10 mouse cellular contexts compared by ENCODE assay signal in the genomic region with DNA sequence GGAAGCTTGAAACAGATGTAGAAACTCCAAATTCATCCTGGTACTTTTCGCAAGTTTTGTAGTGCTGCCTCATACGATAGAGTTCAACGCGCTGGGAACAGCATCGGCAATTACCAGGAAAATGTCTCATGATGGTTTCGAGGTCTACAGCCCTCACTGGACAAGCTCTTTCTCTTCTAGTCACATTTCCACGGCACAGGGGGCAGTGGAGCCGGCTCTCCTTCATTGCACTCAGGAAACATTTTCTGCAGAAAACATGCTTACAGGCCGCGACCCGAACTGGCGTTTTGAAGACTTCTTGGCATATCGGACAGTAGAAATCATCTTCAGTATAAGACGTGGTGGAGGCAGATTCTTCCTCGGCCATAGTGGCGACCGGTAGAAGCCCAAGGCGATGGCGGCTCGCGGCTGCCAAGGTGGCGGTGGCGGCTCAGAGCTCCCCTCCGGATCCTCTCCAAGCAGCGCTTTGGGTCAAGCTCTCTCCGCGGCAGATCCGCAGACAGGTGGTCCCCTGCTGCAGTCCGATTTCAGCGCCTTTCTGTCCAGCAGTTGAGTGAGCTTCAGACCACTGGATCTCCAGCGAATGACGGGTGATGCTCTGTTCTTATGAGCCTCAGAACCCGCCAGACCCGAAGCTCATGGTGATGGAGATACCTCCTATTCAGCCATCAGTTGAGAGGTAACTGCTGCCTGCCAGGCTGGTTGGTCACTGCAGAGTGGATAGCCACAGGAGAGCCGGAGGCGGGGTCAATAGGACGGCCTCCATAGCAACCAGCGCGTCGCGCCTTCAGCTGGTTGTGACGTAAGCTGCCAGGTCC. TPM values are rescaled to one million over a fixed set of nuclear protein-coding genes. Genes with fewer than 3 reads are reported as not detected.
DNase-seq lines count a peak whose midpoint lies in the region; ATAC-seq and TF ChIP-seq lines count a peak whose summit lies in the region.
"Had no signal": no experiment of that assay in that cellular context is flagged by ENCODE, and none has a peak within 500 bp of the region (broad histone marks: within the 10 kb centered on the region; RNA-seq: fewer than 3 reads in every experiment).

A gene (minus strand): TSS at position 713 of the 818 bp plus-strand sequence.

- no peak for TF ChIP-seq EP300 in heart, adult 2 months (IDR thresholded peaks at IDR 0.05; ENCODE audit: insufficient read depth, low read depth, low read length)

- peak within 1 kb of the TSS; percentile 61 for H3K4me2 ChIP-seq in forebrain, embryonic 14.5 days (ENCODE audit: low read length)
- peak within 1 kb of the TSS; percentile 61 for H3K4me2 ChIP-seq in limb, embryonic 14.5 days (replicated peaks; ENCODE audit: low read depth, low read length, severe bottlenecking)
- peak within 1 kb of the TSS; percentile 64 for H3K4me2 ChIP-seq in neural tube, embryonic 11.5 days (ENCODE audit: low read depth)

- intact Hi-C loops in heart, adult 2 months (cut with DNase I): no loop called here

- no peak within 1 kb of the TSS for H3K27ac ChIP-seq in heart, adult 2 months
- no peak within 1 kb of the TSS for H3K27ac ChIP-seq in forebrain, embryonic 14.5 days (ENCODE audit: low read depth, low read length)
- H3K27ac ChIP-seq in limb, embryonic 14.5 days (replicated peaks; ENCODE audit: low read depth, low read length): no peak within 1 kb of the TSS
- H3K27ac ChIP-seq in neural tube, embryonic 11.5 days (ENCODE audit: low read depth, low read length): no peak within 1 kb of the TSS

- TF ChIP-seq CTCF in heart, adult 2 months (IDR thresholded peaks at IDR 0.05): no peak

- no peaks in the 10 kb centered on the region for H3K36me3 ChIP-seq in heart, adult 2 months (ENCODE audit: control insufficient read depth, insufficient read depth, low read length)
- H3K36me3 ChIP-seq in forebrain, embryonic 14.5 days (ENCODE audit: control insufficient read depth, insufficient read depth, low read length): no peaks in the 10 kb centered on the region
- H3K36me3 ChIP-seq in limb, embryonic 14.5 days (ENCODE audit: control insufficient read depth, insufficient read depth, low read length): no peaks in the 10 kb centered on the region
- H3K36me3 ChIP-seq in neural tube, embryonic 11.5 days (ENCODE audit: control insufficient read depth, insufficient read depth, low read length): no peaks in the 10 kb centered on the region

- no peak for TF ChIP-seq POLR2A in heart, adult 2 months (IDR thresholded peaks at IDR 0.05; ENCODE audit: insufficient read depth, low read depth, low read length)
- TF ChIP-seq POLR2A in limb, embryonic 14.5 days (IDR thresholded peaks at IDR 0.05; ENCODE audit: borderline replicate concordance, extremely low read depth, insufficient read depth, insufficient read length): no peak

- DNase-seq in heart, adult 2 months: peak; percentile 8 to 16
- DNase-seq in heart, adult 9 months (ENCODE audit: low spot score in 2 of 2): no peak
- peak; percentile 26 for DNase-seq in cerebellum, adult 11 months
- peak; percentile 49 for DNase-seq in forebrain, embryonic 14.5 days (ENCODE audit: low spot score)
- peak; percentile 13 for DNase-seq in induced T-regulatory cell, adult 2 months (ENCODE audit: low read depth)
- DNase-seq in limb, embryonic 14.5 days (ENCODE audit: low spot score): peak; percentile 60
- peak; percentile 53 for DNase-seq in neural tube, embryonic 11.5 days (ENCODE audit: low spot score)
- no peak for DNase-seq in T-cell, adult 2 months (ENCODE audit: low spot score)

- H3K9ac ChIP-seq in heart, adult 2 months (ENCODE audit: low read depth, low read length): no peak within 1 kb of the TSS
- peak within 1 kb of the TSS; percentile 50 for H3K9ac ChIP-seq in forebrain, embryonic 14.5 days (ENCODE audit: low read length)
- 0 out of 2 replicates have a peak within 1 kb of the TSS, but pooled peaks have one; percentile 16 for H3K9ac ChIP-seq in limb, embryonic 14.5 days (ENCODE audit: low read depth, low read length, severe bottlenecking)
- no peak within 1 kb of the TSS for H3K9ac ChIP-seq in neural tube, embryonic 11.5 days (ENCODE audit: low read length)

- peak within 1 kb of the TSS; percentile 4; the same call in 1 of the 2 replicates for H3K4me3 ChIP-seq in heart, adult 2 months
- H3K4me3 ChIP-seq in forebrain, embryonic 14.5 days (ENCODE audit: low read depth, low read length): peak within 1 kb of the TSS; percentile 36
- H3K4me3 ChIP-seq in limb, embryonic 14.5 days (replicated peaks; ENCODE audit: low read length): peak within 1 kb of the TSS; percentile 29
- H3K4me3 ChIP-seq in neural tube, embryonic 11.5 days (ENCODE audit: low read depth, low read length): peak within 1 kb of the TSS; percentile 28

- no peaks in the 10 kb centered on the region for H3K79me2 ChIP-seq in heart, adult 2 months (replicated peaks; ENCODE audit: control insufficient read depth, insufficient read depth, low read length)

- H3K4me1 ChIP-seq in heart, adult 2 months (ENCODE audit: control insufficient read depth, insufficient read depth, low read length): no peaks in the 10 kb centered on the region
- H3K4me1 ChIP-seq in forebrain, embryonic 14.5 days (ENCODE audit: control insufficient read depth, insufficient read depth, low read length): no peaks in the 10 kb centered on the region
- no peaks in the 10 kb centered on the region for H3K4me1 ChIP-seq in limb, embryonic 14.5 days (ENCODE audit: control insufficient read depth, insufficient read depth, low read length)
- no peaks in the 10 kb centered on the region for H3K4me1 ChIP-seq in neural tube, embryonic 11.5 days (ENCODE audit: control insufficient read depth, insufficient read depth, low read length)

- peak; percentile 81 for ATAC-seq in forebrain, embryonic 14.5 days
- peak; percentile 50; the same call in 1 of the 2 replicates for ATAC-seq in limb, embryonic 14.5 days (ENCODE audit: low FRiP score, low read depth)
- peak; percentile 86 for ATAC-seq in neural tube, embryonic 11.5 days (ENCODE audit: insufficient read depth, low FRiP score, low TSS enrichment)

- 22% methylated on average over 42 of the region's 42 CpGs for WGBS in heart, adult 2 months
- 36% methylated on average over 42 of the region's 42 CpGs for WGBS in forebrain, embryonic 14.5 days
- 23% methylated on average over 37 of the region's 42 CpGs for WGBS in limb, embryonic 14.5 days
- WGBS in neural tube, embryonic 11.5 days: 30% methylated on average over 42 of the region's 42 CpGs

- no peaks in the 10 kb centered on the region for H3K9me3 ChIP-seq in forebrain, embryonic 14.5 days (replicated peaks; ENCODE audit: control insufficient read depth, low read length)
- no peaks in the 10 kb centered on the region for H3K9me3 ChIP-seq in limb, embryonic 14.5 days (ENCODE audit: control insufficient read depth, low read length)
- no peaks in the 10 kb centered on the region for H3K9me3 ChIP-seq in neural tube, embryonic 11.5 days (ENCODE audit: control insufficient read depth, low read length)

- no peaks in the 10 kb centered on the region for H3K27me3 ChIP-seq in heart, adult 2 months (ENCODE audit: control insufficient read depth, insufficient read depth, low read length)
- H3K27me3 ChIP-seq in forebrain, embryonic 14.5 days (replicated peaks; ENCODE audit: control insufficient read depth, insufficient read depth, low read length): 0 out of 2 replicates have a peak, but pooled peaks cover 8% of the 10 kb centered on the region
- no peaks in the 10 kb centered on the region for H3K27me3 ChIP-seq in limb, embryonic 14.5 days (ENCODE audit: control insufficient read depth, insufficient read depth, low read length)
- H3K27me3 ChIP-seq in neural tube, embryonic 11.5 days (ENCODE audit: control insufficient read depth, insufficient read depth, low read length): peaks cover 12% of the 10 kb centered on the region

RNA-seq across cellular contexts. Expression of the gene that starts here (rescaled TPM):
- not detected for total RNA-seq in heart, adult 2 months (2021)
- polyA plus RNA-seq in heart, adult 2 months (2012; rRNA removed): 0.08 TPM in 1 of 2 replicates, not detected in the other
- polyA plus RNA-seq in forebrain, embryonic 14.5 days (2014; fragmentation: Nextera tagmentation; extraction: Ambion mirVana): 2.7 and 3.2 TPM in 2 replicates
- polyA plus RNA-seq in limb, embryonic 14.5 days (2012; rRNA removed): 0.28 and 0.42 TPM in 2 replicates
- not detected in 2 replicates for polyA plus RNA-seq in limb, embryonic 14.5 days (2014; fragmentation: Nextera tagmentation; extraction: Ambion mirVana)
- 0.47 and 0.97 TPM in 2 replicates for polyA plus RNA-seq in neural tube, embryonic 11.5 days (2014; fragmentation: Nextera tagmentation; extraction: Ambion mirVana)
- total RNA-seq: gastrocnemius, postnatal 36 days had no signal
- polyA plus RNA-seq: C2C12 had no signal

Comparison
In these comparisons a context has a peak if more than half of its experiments do, and no peak if none do; other contexts are left out.
1. Peak in DNase-seq and H3K4me3 ChIP-seq in heart, adult 2 months; RNA of the gene not detected or under 1 TPM.
2. Peak in DNase-seq, ATAC-seq, H3K4me3 ChIP-seq, H3K9ac ChIP-seq and H3K4me2 ChIP-seq in limb, embryonic 14.5 days; RNA of the gene not detected or under 1 TPM.
3. Peak in DNase-seq, ATAC-seq, H3K4me3 ChIP-seq and H3K4me2 ChIP-seq in neural tube, embryonic 11.5 days; RNA of the gene not detected or under 1 TPM.
4. DNase-seq: peak in cerebellum, adult 11 months (single experiment), forebrain, embryonic 14.5 days (single experiment) and induced T-regulatory cell, adult 2 months (single experiment); none in heart, adult 9 months (0 of 2) and T-cell, adult 2 months (single experiment).
5. Peak in every context shown above with its lines, with median percentiles within 50 percentile points of each other: H3K4me3 ChIP-seq, ATAC-seq and H3K4me2 ChIP-seq.